Mouse (Mus musculus) hematopoietic stem cell, adult 5-6 weeks (primary cell): ENCODE measurements around the gene Srxn1. TPM values are rescaled to one million over a fixed set of nuclear protein-coding genes. Genes with fewer than 3 reads are reported as not detected.

ENCODE experiments used
- ATAC-seq, 2 experiments: fragments of 125-278 bp in 1 of 2; replicated peaks in 1 of 2; 2 replicates each; pipeline ENCODE4 v1.8.0; 2016 to 2017; ENCODE audit warnings: inconsistent platforms in 2 of 2, mild to moderate bottlenecking in 2 of 2, moderate number of reproducible peaks in 2 of 2, low read depth in 1 of 2, moderate TSS enrichment in 1 of 2; ENCODE audit not compliant: low FRiP score in 2 of 2, poor library complexity in 2 of 2, severe bottlenecking in 2 of 2, insufficient read depth in 1 of 2, low TSS enrichment in 1 of 2
- total RNA-seq: library from RNA; stranded (forward); fragments of 172-1452, 232-1000 nt; gene quantifications from 2 replicates; pipeline ENCODE4 v1.2.3, GENCODE M21; 2017

Gene Srxn1
- total RNA-seq, 1 experiment from 2014 or later: 16.3 TPM

- no peak for ATAC-seq
These were observed 3.4 kb downstream of the Srxn1 start for GRCm38 (mm10) chr2:152108702-152109101.

GRCm38 (mm10) chr2:152109386-152109785, 4.1 kb downstream of the Srxn1 start:
- ATAC-seq: no peak

GRCm38 (mm10) chr2:152111311-152111710, 6.0 kb downstream of the Srxn1 start:
- no peak for ATAC-seq

- peak; percentile 83 to 87 for ATAC-seq
These were observed 6.6 kb downstream of the Srxn1 start for GRCm38 (mm10) chr2:152111920-152112319.

- ATAC-seq: no peak
These were observed 7.2 kb downstream of the Srxn1 start for GRCm38 (mm10) chr2:152112490-152112889.

- ATAC-seq: peak; percentile 11 to 48; a peak in 3 of 4 replicates
These were observed 7.7 kb downstream of the Srxn1 start for GRCm38 (mm10) chr2:152112970-152113369.

- no peak for ATAC-seq
These were observed 9.0 kb downstream of the Srxn1 start for GRCm38 (mm10) chr2:152114057-152114975.

GRCm38 (mm10) chr2:152117694-152118093, 12.4 kb downstream of the Srxn1 start:
- no peak for ATAC-seq

- no peak for ATAC-seq
These were observed 14.0 kb downstream of the Srxn1 start for GRCm38 (mm10) chr2:152119228-152119865.

- no peak; a peak in 1 of 4 replicates for ATAC-seq
These were observed 17.6 kb downstream of the Srxn1 start for GRCm38 (mm10) chr2:152122896-152123295.

GRCm38 (mm10) chr2:152128597-152128996, 23.3 kb downstream of the Srxn1 start:
- no peak for ATAC-seq

GRCm38 (mm10) chr2:152129778-152130177, 24.5 kb downstream of the Srxn1 start:
- ATAC-seq: no peak

GRCm38 (mm10) chr2:152132016-152132415, 26.7 kb downstream of the Srxn1 start:
- no peak for ATAC-seq

GRCm38 (mm10) chr2:152132691-152133090, 27.4 kb downstream of the Srxn1 start:
- ATAC-seq: no peak

GRCm38 (mm10) chr2:152139191-152139987, 34.1 kb downstream of the Srxn1 start:
- no peak for ATAC-seq

- ATAC-seq: no peak
These were observed 35.6 kb downstream of the Srxn1 start for GRCm38 (mm10) chr2:152140941-152141340.

- ATAC-seq: no peak
These were observed 36.2 kb downstream of the Srxn1 start for GRCm38 (mm10) chr2:152141491-152141890.

GRCm38 (mm10) chr2:152142046-152142445, 36.7 kb downstream of the Srxn1 start:
- ATAC-seq: peak; percentile 13 to 30; a peak in 1 of 4 replicates
